ENCODE assay signal across 32 mouse cellular contexts in genomic region chr16:44205973-44206372, GRCm38 (mm10).
"Had no signal": no experiment of that assay in that cellular context is flagged by ENCODE, and none has a peak within 500 bp of the region (broad histone marks: within the 10 kb centered on the region; RNA-seq: fewer than 3 reads in every experiment).

No protein-coding gene starts in this region.

- H3K4me3 ChIP-seq: heart, embryonic 12.5 days; heart, embryonic 13.5 days; heart, embryonic 15.5 days; hindbrain, embryonic 10.5 days; hindbrain, embryonic 12.5 days; hindbrain, embryonic 13.5 days; hindbrain, embryonic 15.5 days; intestine, embryonic 15.5 days; kidney, embryonic 15.5 days; layer of hippocampus, adult 2 months; left cerebral cortex, adult 2 months had no signal

- H3K27me3 ChIP-seq: heart, embryonic 12.5 days; heart, embryonic 13.5 days; heart, embryonic 15.5 days; hindbrain, embryonic 12.5 days; hindbrain, embryonic 13.5 days; hindbrain, embryonic 15.5 days; intestine, embryonic 15.5 days; kidney, embryonic 15.5 days had no signal

- ATAC-seq: hindbrain, embryonic 16.5 days; hindbrain, postnatal 0 days; inflammation-experienced regulatory T-cells, adult 6 months; intestine, embryonic 15.5 days; intestine, embryonic 16.5 days; intestine, postnatal 0 days had no signal

- H3K4me2 ChIP-seq: heart, embryonic 12.5 days; heart, embryonic 13.5 days; heart, embryonic 15.5 days; hindbrain, embryonic 12.5 days; hindbrain, embryonic 13.5 days; hindbrain, embryonic 14.5 days; hindbrain, embryonic 15.5 days; intestine, embryonic 15.5 days; kidney, embryonic 15.5 days had no signal

- DNase-seq: heart, postnatal 10 days; heart, postnatal 14 days; heart, postnatal 36 days; heart, postnatal 4 days; kidney, adult 11 months; kidney, adult 18-20 months; kidney, adult 2 months; kidney, adult 8-10 months; kidney, postnatal 10 days; kidney, postnatal 14 days; kidney, postnatal 25 days; kidney, postnatal 36 days; kidney, postnatal 4 days; layer of hippocampus, adult 9-11 months; layer of hippocampus, postnatal 36 days had no signal

- H3K9ac ChIP-seq: heart, embryonic 12.5 days; heart, embryonic 13.5 days; heart, embryonic 15.5 days; hindbrain, embryonic 12.5 days; hindbrain, embryonic 13.5 days; hindbrain, embryonic 14.5 days; hindbrain, embryonic 15.5 days; intestine, embryonic 15.5 days; kidney, embryonic 15.5 days had no signal

- H3K27ac ChIP-seq: heart, embryonic 13.5 days; heart, embryonic 15.5 days; hindbrain, embryonic 10.5 days; hindbrain, embryonic 12.5 days; hindbrain, embryonic 13.5 days; hindbrain, embryonic 14.5 days; hindbrain, embryonic 15.5 days; hindbrain, postnatal 0 days; intestine, embryonic 15.5 days; kidney, embryonic 15.5 days; layer of hippocampus, adult 2 months; left cerebral cortex, adult 2 months had no signal

- H3K9me3 ChIP-seq: heart, embryonic 15.5 days; hindbrain, embryonic 10.5 days; hindbrain, embryonic 12.5 days; hindbrain, embryonic 13.5 days; hindbrain, embryonic 15.5 days; intestine, embryonic 15.5 days; kidney, embryonic 15.5 days had no signal

- H3K4me1 ChIP-seq: heart, embryonic 12.5 days; heart, embryonic 13.5 days; heart, embryonic 15.5 days; hindbrain, embryonic 10.5 days; hindbrain, embryonic 12.5 days; hindbrain, embryonic 13.5 days; hindbrain, embryonic 15.5 days; intestine, embryonic 15.5 days had no signal
